Mouse (Mus musculus): ENCODE measurements at regions not wholly inside any gene's neighbourhood (a gene's known extent, or its start where the extent isn't known, plus 50 kb on each side); places are given as distances from the start of the nearest gene placed in this dataset.
A peak's percentile ranks its signal among the peaks of the same experiment; 100 is the strongest.

- H3K27me3 ChIP-seq (ENCODE audit: control insufficient read depth, insufficient read depth, low read length): no peaks in the 10 kb centered on the region
- no peaks in the 10 kb centered on the region for H3K9me3 ChIP-seq (ENCODE audit: control insufficient read depth, low read length)
- no peak overlapping the region for H3K27ac ChIP-seq (ENCODE audit: low read depth, low read length)
- no peak overlapping the region for H3K4me3 ChIP-seq (ENCODE audit: low read length)
- no peak overlapping the region for H3K4me2 ChIP-seq (replicated peaks; ENCODE audit: low read depth, low read length)
- ATAC-seq (ENCODE audit: low FRiP score, low TSS enrichment): no peak
- no peaks in the 10 kb centered on the region for H3K36me3 ChIP-seq (ENCODE audit: control insufficient read depth, insufficient read depth, low read length)
- H3K4me1 ChIP-seq (ENCODE audit: control insufficient read depth, insufficient read depth, low read length): no peaks in the 10 kb centered on the region
- 75% methylated on average over 4 of the region's 4 CpGs for WGBS
- H3K9ac ChIP-seq (ENCODE audit: low read depth, low read length): no peak overlapping the region
Measured at GRCm38 (mm10) chr3:60395299-60395698, 77.3 kb upstream of the Mbnl1 start.

- Histone ChIP-seq H3K27ac (ENCODE audit: low read depth, low read length) (no peak overlapping the region), H3K9me3 (ENCODE audit: control insufficient read depth, low read length) (no peaks in the 10 kb centered on the region), H3K4me1 (ENCODE audit: control insufficient read depth, insufficient read depth, low read length) (no peaks in the 10 kb centered on the region), H3K4me2 (replicated peaks; ENCODE audit: low read depth, low read length) (no peak overlapping the region), H3K4me3 (ENCODE audit: low read length) (no peak overlapping the region), H3K9ac (ENCODE audit: low read depth, low read length) (no peak overlapping the region), H3K36me3 (ENCODE audit: control insufficient read depth, insufficient read depth, low read length) (no peaks in the 10 kb centered on the region), H3K27me3 (ENCODE audit: control insufficient read depth, insufficient read depth, low read length) (no peaks in the 10 kb centered on the region)
- WGBS: 74% methylated on average over 3 of the region's 3 CpGs
- ATAC-seq (ENCODE audit: low FRiP score, low TSS enrichment): no peak
Measured at GRCm38 (mm10) chr3:60396971-60397370, 75.7 kb upstream of the Mbnl1 start.

GRCm38 (mm10) chr3:60398796-60399195, 73.8 kb upstream of the Mbnl1 start:
- Histone ChIP-seq H3K27me3 (ENCODE audit: control insufficient read depth, insufficient read depth, low read length) (no peaks in the 10 kb centered on the region), H3K4me3 (ENCODE audit: low read length) (no peak overlapping the region), H3K27ac (ENCODE audit: low read depth, low read length) (no peak overlapping the region), H3K4me2 (replicated peaks; ENCODE audit: low read depth, low read length) (no peak overlapping the region), H3K9ac (ENCODE audit: low read depth, low read length) (no peak overlapping the region), H3K36me3 (ENCODE audit: control insufficient read depth, insufficient read depth, low read length) (no peaks in the 10 kb centered on the region), H3K4me1 (ENCODE audit: control insufficient read depth, insufficient read depth, low read length) (no peaks in the 10 kb centered on the region), H3K9me3 (ENCODE audit: control insufficient read depth, low read length) (no peaks in the 10 kb centered on the region)
- no peak for ATAC-seq (ENCODE audit: low FRiP score, low TSS enrichment)

- no peaks in the 10 kb centered on the region for H3K9me3 ChIP-seq (ENCODE audit: control insufficient read depth, low read length)
- no peaks in the 10 kb centered on the region for H3K4me1 ChIP-seq (ENCODE audit: control insufficient read depth, insufficient read depth, low read length)
- no peaks in the 10 kb centered on the region for H3K27me3 ChIP-seq (ENCODE audit: control insufficient read depth, insufficient read depth, low read length)
- no peak overlapping the region for H3K27ac ChIP-seq (ENCODE audit: low read depth, low read length)
- ATAC-seq (ENCODE audit: low FRiP score, low TSS enrichment): no peak
- no peak overlapping the region for H3K9ac ChIP-seq (ENCODE audit: low read depth, low read length)
- H3K4me3 ChIP-seq (ENCODE audit: low read length): no peak overlapping the region
- no peaks in the 10 kb centered on the region for H3K36me3 ChIP-seq (ENCODE audit: control insufficient read depth, insufficient read depth, low read length)
- 73% methylated on average over 5 of the region's 5 CpGs for WGBS
- no peak overlapping the region for H3K4me2 ChIP-seq (replicated peaks; ENCODE audit: low read depth, low read length)
Measured at GRCm38 (mm10) chr3:60402251-60402830, 70.3 kb upstream of the Mbnl1 start.

- Histone ChIP-seq H3K27ac (ENCODE audit: low read depth, low read length) (no peak overlapping the region), H3K9ac (ENCODE audit: low read depth, low read length) (no peak overlapping the region), H3K36me3 (ENCODE audit: control insufficient read depth, insufficient read depth, low read length) (no peaks in the 10 kb centered on the region), H3K4me2 (replicated peaks; ENCODE audit: low read depth, low read length) (no peak overlapping the region), H3K27me3 (ENCODE audit: control insufficient read depth, insufficient read depth, low read length) (no peaks in the 10 kb centered on the region), H3K4me3 (ENCODE audit: low read length) (no peak overlapping the region), H3K9me3 (ENCODE audit: control insufficient read depth, low read length) (no peaks in the 10 kb centered on the region), H3K4me1 (ENCODE audit: control insufficient read depth, insufficient read depth, low read length) (no peaks in the 10 kb centered on the region)
- ATAC-seq (ENCODE audit: low FRiP score, low TSS enrichment): no peak
- WGBS: 77% methylated on average over 2 of the region's 2 CpGs
Measured at GRCm38 (mm10) chr3:60407426-60407825, 65.2 kb upstream of the Mbnl1 start.

GRCm38 (mm10) chr3:60407906-60408305, 64.7 kb upstream of the Mbnl1 start:
- Histone ChIP-seq H3K4me2 (replicated peaks; ENCODE audit: low read depth, low read length) (no peak overlapping the region), H3K9ac (ENCODE audit: low read depth, low read length) (no peak overlapping the region), H3K27ac (ENCODE audit: low read depth, low read length) (no peak overlapping the region), H3K36me3 (ENCODE audit: control insufficient read depth, insufficient read depth, low read length) (no peaks in the 10 kb centered on the region), H3K4me3 (ENCODE audit: low read length) (no peak overlapping the region), H3K27me3 (ENCODE audit: control insufficient read depth, insufficient read depth, low read length) (no peaks in the 10 kb centered on the region), H3K4me1 (ENCODE audit: control insufficient read depth, insufficient read depth, low read length) (no peaks in the 10 kb centered on the region), H3K9me3 (ENCODE audit: control insufficient read depth, low read length) (no peaks in the 10 kb centered on the region)
- 64% methylated on average over 1 of the region's 1 CpGs for WGBS
- no peak for ATAC-seq (ENCODE audit: low FRiP score, low TSS enrichment)

GRCm38 (mm10) chr3:60408553-60409282, 63.9 kb upstream of the Mbnl1 start:
- 40% methylated on average over 7 of the region's 7 CpGs for WGBS
- no peaks in the 10 kb centered on the region for H3K36me3 ChIP-seq (ENCODE audit: control insufficient read depth, insufficient read depth, low read length)
- H3K9ac ChIP-seq (ENCODE audit: low read depth, low read length): no peak overlapping the region
- H3K4me2 ChIP-seq (replicated peaks; ENCODE audit: low read depth, low read length): peak overlapping the region; percentile 23
- no peaks in the 10 kb centered on the region for H3K9me3 ChIP-seq (ENCODE audit: control insufficient read depth, low read length)
- ATAC-seq (ENCODE audit: low FRiP score, low TSS enrichment): peak; percentile 35; the same call in 1 of the 2 replicates
- peak overlapping the region; percentile 22; the same call in 1 of the 2 replicates for H3K4me3 ChIP-seq (ENCODE audit: low read length)
- H3K27ac ChIP-seq (ENCODE audit: low read depth, low read length): no peak overlapping the region
- no peaks in the 10 kb centered on the region for H3K4me1 ChIP-seq (ENCODE audit: control insufficient read depth, insufficient read depth, low read length)
- no peaks in the 10 kb centered on the region for H3K27me3 ChIP-seq (ENCODE audit: control insufficient read depth, insufficient read depth, low read length)

- Histone ChIP-seq H3K27ac (ENCODE audit: low read depth, low read length) (no peak overlapping the region), H3K27me3 (ENCODE audit: control insufficient read depth, insufficient read depth, low read length) (no peaks in the 10 kb centered on the region), H3K4me3 (ENCODE audit: low read length) (peak overlapping the region; percentile 22; the same call in 1 of the 2 replicates), H3K4me2 (replicated peaks; ENCODE audit: low read depth, low read length) (peak overlapping the region; percentile 23; the same call in 1 of the 2 replicates), H3K4me1 (ENCODE audit: control insufficient read depth, insufficient read depth, low read length) (no peaks in the 10 kb centered on the region), H3K9ac (ENCODE audit: low read depth, low read length) (no peak overlapping the region), H3K36me3 (ENCODE audit: control insufficient read depth, insufficient read depth, low read length) (no peaks in the 10 kb centered on the region), H3K9me3 (ENCODE audit: control insufficient read depth, low read length) (no peaks in the 10 kb centered on the region)
- ATAC-seq (ENCODE audit: low FRiP score, low TSS enrichment): no peak
Measured at GRCm38 (mm10) chr3:60409283-60409633, 63.4 kb upstream of the Mbnl1 start.

- no peak overlapping the region for H3K9ac ChIP-seq (ENCODE audit: low read depth, low read length)
- H3K36me3 ChIP-seq (ENCODE audit: control insufficient read depth, insufficient read depth, low read length): no peaks in the 10 kb centered on the region
- no peak overlapping the region for H3K4me3 ChIP-seq (ENCODE audit: low read length)
- no peaks in the 10 kb centered on the region for H3K4me1 ChIP-seq (ENCODE audit: control insufficient read depth, insufficient read depth, low read length)
- H3K27me3 ChIP-seq (ENCODE audit: control insufficient read depth, insufficient read depth, low read length): no peaks in the 10 kb centered on the region
- no peaks in the 10 kb centered on the region for H3K9me3 ChIP-seq (ENCODE audit: control insufficient read depth, low read length)
- no peak for ATAC-seq (ENCODE audit: low FRiP score, low TSS enrichment)
- H3K4me2 ChIP-seq (replicated peaks; ENCODE audit: low read depth, low read length): no peak overlapping the region
- H3K27ac ChIP-seq (ENCODE audit: low read depth, low read length): no peak overlapping the region
- WGBS: 79% methylated on average over 1 of the region's 1 CpGs
Measured at GRCm38 (mm10) chr3:60411746-60412145, 60.9 kb upstream of the Mbnl1 start.

All from kidney, embryonic 14.5 days (tissue).